Mouse (Mus musculus) fibroblast of lung, adult 2 months (primary cell): ENCODE measurements around the gene Mt4.

Experiments
- DNase-seq: peaks from one replicate; pipeline ENCODE4 v3.0.0-alpha.2; 2011; ENCODE audit warnings: low read depth

Mt4 gene

GRCm38 (mm10) chr8:94179713-94180560 is 42.9 kb downstream of the Mt4 start:
- DNase-seq: no peak

GRCm38 (mm10) chr8:94180561-94180908 is 43.5 kb downstream of the Mt4 start:
- DNase-seq: no peak

GRCm38 (mm10) chr8:94182055-94182929 is 45.3 kb downstream of the Mt4 start:
- no peak for DNase-seq

GRCm38 (mm10) chr8:94183117-94183516 is 46.1 kb downstream of the Mt4 start:
- DNase-seq: peak; percentile 73

GRCm38 (mm10) chr8:94184357-94184843 is 47.4 kb downstream of the Mt4 start:
- no peak for DNase-seq

- no peak for DNase-seq
These were observed 48.8 kb downstream of the Mt4 start for GRCm38 (mm10) chr8:94185791-94186190.

GRCm38 (mm10) chr8:94186542-94186941 is 49.5 kb downstream of the Mt4 start:
- DNase-seq: no peak

- DNase-seq: no peak
These were observed 50.4 kb downstream of the Mt4 start for GRCm38 (mm10) chr8:94187290-94188002.
